Mouse (Mus musculus) gastrocnemius, postnatal 4 days (tissue): ENCODE measurements around the gene Olfr95. TPM values are rescaled to one million over a fixed set of nuclear protein-coding genes. Genes with fewer than 3 reads are reported as not detected.
A peak's percentile ranks its signal among the peaks of the same experiment; 100 is the strongest.
"Not testable (repeated sequence)": the region's sequence is repeated elsewhere in the genome, so short reads cannot be mapped to it uniquely, and the experiment has no call there.

ENCODE experiments used
- DNase-seq, 2 experiments: peaks; one replicate each; pipeline ENCODE4 v3.0.0; 2021 to 2022; ENCODE audit warnings: low spot score in 2 of 2, mixed read lengths in 2 of 2
- long read RNA-seq, 2 experiments: library from polyadenylated mRNA; stranded (forward); transcript quantifications; one replicate each; pipeline ENCODE4 v2.0.0; 2021
- total RNA-seq, 2 experiments: library from RNA; stranded (reverse); gene quantifications; 2 replicates each; pipeline ENCODE4 v1.2.3; 2021

The Olfr95 gene
- not detected for total RNA-seq
- long read RNA-seq, experiment 1: 0 reads
- long read RNA-seq, experiment 2: 0 reads

GRCm38 (mm10) chr17:37213018-37213417 is at the start of gene Olfr95:
TSS of gene Olfr95 (minus strand) at chr17:37213118.
- DNase-seq: no peak

GRCm38 (mm10) chr17:37250544-37250943 is 37.6 kb upstream of the Olfr95 start:
- no peak for DNase-seq

GRCm38 (mm10) chr17:37249460-37249859 is 36.5 kb upstream of the Olfr95 start:
- DNase-seq: no peak

GRCm38 (mm10) chr17:37246715-37247114 is 33.8 kb upstream of the Olfr95 start:
- DNase-seq: no peak

GRCm38 (mm10) chr17:37242198-37242597 is 29.3 kb upstream of the Olfr95 start:
- DNase-seq: no peak

- DNase-seq: not testable (repeated sequence)
These were observed 24.3 kb upstream of the Olfr95 start, which contains the start of gene Olfr97 for GRCm38 (mm10) chr17:37237230-37237629. TSS of gene Olfr97 (minus strand) at chr17:37237330.

- no peak for DNase-seq
These were observed 9.0 kb upstream of the Olfr95 start for GRCm38 (mm10) chr17:37221879-37222278.

GRCm38 (mm10) chr17:37219846-37220245 is 6.9 kb upstream of the Olfr95 start, which contains the start of gene Olfr96:
TSS of gene Olfr96 (plus strand) at chr17:37220146.
- DNase-seq: no peak

- no peak for DNase-seq
These were observed 5.6 kb upstream of the Olfr95 start for GRCm38 (mm10) chr17:37218486-37218885.

GRCm38 (mm10) chr17:37210884-37211768 is 1.8 kb downstream of the Olfr95 start:
- DNase-seq: no peak

- no peak for DNase-seq
These were observed 9.0 kb downstream of the Olfr95 start for GRCm38 (mm10) chr17:37203917-37204236.

- DNase-seq: peak; percentile 37 to 70
These were observed 9.6 kb downstream of the Olfr95 start for GRCm38 (mm10) chr17:37203206-37203916.

GRCm38 (mm10) chr17:37200894-37201293 is 12.0 kb downstream of the Olfr95 start, which contains the start of gene Olfr94:
TSS of gene Olfr94 (minus strand) at chr17:37200994.
- DNase-seq: no peak

GRCm38 (mm10) chr17:37196845-37197724 is 15.8 kb downstream of the Olfr95 start:
- peak in 1 of 2 experiments; percentile 14 for DNase-seq

- no peak for DNase-seq
These were observed 18.1 kb downstream of the Olfr95 start for GRCm38 (mm10) chr17:37194782-37195181.

- DNase-seq: no peak
These were observed 19.3 kb downstream of the Olfr95 start, which contains the start of gene Ubd for GRCm38 (mm10) chr17:37193656-37194055. TSS of gene Ubd (plus strand) at chr17:37193892.

GRCm38 (mm10) chr17:37193032-37193431 is 19.9 kb downstream of the Olfr95 start:
- DNase-seq: no peak

- no peak for DNase-seq
These were observed 22.2 kb downstream of the Olfr95 start for GRCm38 (mm10) chr17:37190711-37191110.

- DNase-seq: no peak
These were observed 27.4 kb downstream of the Olfr95 start for GRCm38 (mm10) chr17:37185474-37185873.

- no peak for DNase-seq
These were observed 51.5 kb downstream of the Olfr95 start, which contains the start of gene Olfr93 for GRCm38 (mm10) chr17:37161394-37161793. TSS of gene Olfr93 (minus strand) at chr17:37161494.
